Mouse (Mus musculus) CD4-positive, CD25-positive, alpha-beta regulatory T cell, adult 4 months (primary cell): Measurements from ENCODE around the gene Zfp708. TPM values are rescaled to one million over a fixed set of nuclear protein-coding genes. Genes with fewer than 3 reads are reported as not detected.
A peak's percentile ranks its signal among the peaks of the same experiment; 100 is the strongest.
"Not testable (repeated sequence)": the region's sequence is repeated elsewhere in the genome, so short reads cannot be mapped to it uniquely, and the experiment has no call there.

Experiments used
- ATAC-seq: one replicate; pipeline ENCODE4 v1.8.0; 2017
- polyA plus RNA-seq, 2 experiments: library from polyadenylated mRNA; unstranded; fragments of 100-300 nt; shearing (Covaris generic); gene quantifications; one replicate each; pipeline ENCODE4 v1.2.1; 2017

Gene Zfp708
- polyA plus RNA-seq: 1 to 10 TPM; 6.7 to 8.1 TPM

DNA sequence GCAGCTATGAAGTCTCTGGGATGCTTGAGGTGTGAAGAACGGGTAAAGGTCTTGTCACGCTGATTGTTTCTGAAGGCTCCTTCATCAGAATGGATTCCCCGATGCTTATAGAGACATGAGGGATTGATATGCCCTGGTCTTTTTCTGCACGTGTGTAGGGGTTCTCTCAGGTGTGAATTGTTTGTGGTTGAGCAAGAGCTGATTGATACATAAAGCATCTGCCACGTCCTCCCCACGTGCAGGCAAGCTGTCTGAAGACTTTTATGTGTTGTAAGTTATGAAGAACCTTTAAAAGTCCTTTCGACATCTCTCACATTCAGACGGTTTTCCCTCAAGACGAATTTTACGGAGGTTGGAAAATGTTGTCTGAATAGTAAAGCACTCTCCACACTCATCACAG is at the start of gene Zfp708:
TSS of gene Zfp708 (minus strand) at position 101 of the 400 bp plus-strand sequence.
- ATAC-seq: no peak

DNA sequence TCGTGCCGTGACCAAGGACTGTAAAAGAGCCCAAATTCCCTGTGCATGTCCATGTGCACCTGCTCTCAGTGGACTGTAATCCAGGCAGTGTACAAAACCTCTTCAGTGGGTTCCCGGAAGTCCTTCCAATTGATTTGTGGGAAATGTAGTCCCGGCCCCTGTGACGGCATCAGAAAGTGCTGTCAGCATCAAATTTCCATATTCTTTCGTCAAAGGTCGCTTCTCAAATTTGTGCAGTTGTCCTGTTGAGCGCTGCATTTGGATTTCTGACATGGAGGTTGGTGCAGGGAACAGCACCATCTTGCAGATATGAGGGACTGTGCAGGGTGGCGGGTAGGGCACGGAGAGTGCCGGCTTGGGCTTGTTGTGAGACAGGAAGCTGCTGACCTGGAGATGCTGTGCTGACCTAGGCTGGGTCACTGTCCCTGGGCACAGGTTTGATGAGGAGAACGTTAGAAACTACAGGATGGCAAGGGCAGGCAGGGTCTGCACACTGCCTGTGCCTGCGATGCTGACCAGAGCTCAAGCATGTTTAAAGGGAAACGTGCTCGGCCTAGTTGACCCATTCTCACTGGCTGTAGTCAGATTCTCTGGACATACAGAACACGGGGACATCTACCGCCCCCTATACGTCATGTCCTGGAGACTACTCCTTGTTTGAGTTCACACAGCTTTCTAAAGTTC is 30.4 kb upstream of the Zfp708 start:
- peak; percentile 99 for ATAC-seq

DNA sequence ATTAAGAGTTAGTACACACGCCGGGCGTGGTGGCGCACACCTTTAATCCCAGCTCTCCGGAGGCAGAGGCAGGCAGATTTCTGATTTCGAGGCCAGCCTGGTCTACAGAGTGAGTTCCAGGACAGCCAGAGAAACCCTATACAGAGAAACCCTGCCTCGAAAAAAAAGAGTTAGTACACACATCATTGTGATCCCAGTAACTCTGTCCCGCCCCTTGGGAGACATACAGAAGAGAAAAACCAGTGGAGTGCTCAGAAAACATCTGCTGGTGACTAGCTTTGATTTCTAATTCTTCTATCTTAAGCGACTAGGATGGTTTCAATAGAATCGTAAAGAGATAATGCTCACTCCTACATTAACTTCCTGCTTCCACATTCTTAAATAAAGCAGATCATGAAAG is 29.7 kb upstream of the Zfp708 start:
- ATAC-seq: peak; percentile 1

DNA sequence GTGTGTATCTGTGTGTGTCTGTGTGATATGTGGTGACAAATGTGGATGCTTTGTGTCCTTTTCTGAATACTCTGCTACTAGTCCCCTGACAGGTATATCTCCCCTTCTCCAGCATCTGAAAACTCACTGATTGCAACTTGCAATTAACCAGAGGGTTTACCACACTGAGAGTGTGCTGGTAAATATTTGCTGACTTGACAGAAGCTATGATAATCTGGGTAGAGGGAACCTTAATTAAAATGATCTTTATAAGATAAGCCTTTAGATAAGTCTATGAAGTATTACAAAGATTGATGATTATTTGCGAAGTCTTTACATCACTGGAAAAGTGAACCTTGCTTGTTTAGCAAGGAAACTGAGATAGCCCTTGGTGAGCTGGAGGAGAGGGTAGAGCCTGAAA is 26.7 kb upstream of the Zfp708 start:
- no peak for ATAC-seq

DNA sequence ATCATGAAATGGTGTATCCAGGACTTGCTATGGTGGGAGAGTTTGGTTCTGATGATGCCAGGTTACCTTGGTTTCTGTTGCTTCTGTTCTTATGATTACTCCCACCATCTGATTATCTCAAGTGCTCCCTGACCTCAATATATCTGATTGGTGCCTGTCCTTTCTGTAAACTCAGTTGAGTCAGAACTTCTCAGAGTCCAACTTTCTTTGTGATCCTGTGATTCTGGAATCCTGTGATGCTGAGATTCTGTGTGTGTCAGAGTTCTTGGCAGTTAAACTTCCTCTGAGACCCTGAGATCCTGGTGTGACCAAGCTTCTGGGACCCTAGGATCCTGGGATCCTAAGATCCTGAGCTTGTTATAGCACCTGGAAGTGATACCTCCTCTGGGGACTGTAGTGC is 23.6 kb upstream of the Zfp708 start, which contains the start of gene Zfp759:
TSS of gene Zfp759 (plus strand) at position 301 of the 400 bp plus-strand sequence.
- not testable (repeated sequence) for ATAC-seq

DNA sequence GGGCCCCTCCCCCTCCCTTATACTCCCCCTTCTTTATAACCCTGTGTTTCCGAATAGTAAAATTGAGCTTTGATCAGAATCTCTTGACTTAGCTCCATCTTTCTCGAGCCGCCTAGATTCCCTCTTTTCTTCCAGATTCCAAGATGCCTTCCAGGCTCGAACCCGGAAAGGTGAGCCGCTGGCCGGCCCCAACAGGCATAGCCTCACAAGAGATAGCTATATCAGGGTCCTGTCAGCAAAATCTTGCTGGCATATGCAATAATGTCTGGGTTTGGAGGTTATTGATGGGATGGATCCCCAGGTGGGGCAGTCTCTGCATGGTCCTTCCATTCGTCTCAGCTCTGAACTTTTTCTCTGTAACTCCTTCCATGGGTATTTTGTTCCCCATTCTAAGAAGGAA is 18.4 kb upstream of the Zfp708 start, which contains the start of gene Rslcan18:
TSS of gene Rslcan18 (minus strand) at position 101 of the 400 bp plus-strand sequence.
- not testable (repeated sequence) for ATAC-seq

DNA sequence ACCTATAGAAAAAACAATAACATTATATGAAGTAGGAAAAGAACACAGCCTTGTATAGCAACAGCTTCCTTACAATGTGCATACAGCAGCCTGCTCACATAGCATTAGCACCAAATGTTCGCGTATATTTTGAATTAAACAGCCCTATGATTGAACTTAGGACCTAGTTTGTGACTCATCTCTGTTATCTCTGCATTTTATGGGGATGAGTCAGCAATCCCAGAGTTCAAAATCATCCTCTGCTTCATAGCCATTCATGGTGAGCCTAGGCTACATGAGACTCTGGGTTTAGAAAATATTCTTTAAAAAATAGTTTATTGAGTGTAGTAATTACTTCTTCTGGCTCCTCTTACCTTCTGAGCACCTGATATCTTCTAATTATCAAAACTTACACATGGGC is 15.5 kb upstream of the Zfp708 start:
- no peak for ATAC-seq

DNA sequence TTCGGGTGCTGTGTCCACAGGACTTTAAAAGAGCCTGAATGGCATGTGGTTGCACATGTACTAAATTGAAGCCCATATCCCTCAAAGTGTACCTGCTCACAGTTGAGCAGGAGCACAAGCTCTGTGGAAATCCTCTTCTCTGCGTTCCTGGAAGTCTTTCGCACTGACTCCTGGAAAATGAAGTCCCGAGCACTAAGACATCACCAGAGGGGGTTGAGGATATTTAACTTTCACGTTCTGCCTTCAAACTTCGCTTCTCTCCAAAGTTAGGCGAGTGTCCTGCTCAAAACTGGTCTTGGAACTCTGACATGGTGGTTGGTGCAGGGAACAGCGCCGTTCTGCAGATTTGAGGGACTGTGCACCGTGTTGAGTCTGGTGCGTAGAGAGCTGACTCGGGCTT is 14.3 kb upstream of the Zfp708 start:
- no peak for ATAC-seq

DNA sequence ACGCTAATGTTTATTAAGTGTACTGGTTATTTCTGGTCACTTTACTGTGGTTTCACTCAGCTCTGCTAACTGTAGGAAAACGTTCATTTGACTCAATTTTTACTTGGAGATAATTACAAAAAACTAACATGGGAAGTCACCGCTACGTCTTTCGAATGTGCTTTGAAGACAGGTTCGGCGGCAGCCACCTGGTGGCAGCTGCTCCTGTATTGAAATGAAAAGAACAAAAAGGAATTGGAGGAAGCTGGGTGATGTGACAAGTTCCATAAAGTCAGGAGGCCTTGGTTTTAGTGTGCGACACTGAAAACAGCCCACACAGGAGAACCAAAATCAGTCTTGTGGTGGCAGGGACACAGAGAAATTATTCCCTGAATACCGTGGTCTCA is 11.0 kb upstream of the Zfp708 start:
- ATAC-seq: peak; percentile 77

DNA sequence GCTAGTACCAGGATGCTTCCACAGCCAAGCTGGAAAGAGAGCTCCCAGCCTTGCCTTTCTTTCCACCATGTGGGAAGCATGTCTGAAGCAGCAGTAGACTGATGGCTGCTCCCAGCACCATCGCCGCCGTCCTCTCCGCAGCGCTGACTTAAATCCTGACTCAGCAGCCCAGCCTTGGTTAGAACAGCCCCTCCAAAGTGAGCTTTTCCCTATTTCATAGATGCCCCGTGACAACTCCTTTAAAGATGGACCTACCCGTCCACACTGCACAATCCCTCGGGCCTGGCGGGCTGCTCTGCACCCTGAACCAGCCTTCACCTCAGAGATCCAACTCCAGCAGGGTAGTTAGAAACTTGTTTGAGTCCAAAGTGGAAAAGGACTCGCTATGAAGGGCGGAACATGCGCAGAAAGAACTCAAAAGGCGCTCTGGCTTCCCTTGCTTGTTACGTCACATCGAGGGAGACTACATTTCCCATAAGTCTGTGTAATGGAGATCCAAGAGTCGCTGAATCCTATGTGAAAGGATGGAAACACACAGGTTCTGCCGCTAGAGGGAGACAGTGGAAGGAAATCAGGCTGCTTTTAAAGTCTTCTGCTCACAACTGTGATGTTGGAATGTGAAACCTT is 10.5 kb upstream of the Zfp708 start, which contains the start of gene Gm28557:
TSS of gene Gm28557 (minus strand) at position 411 of the 627 bp plus-strand sequence.
- ATAC-seq: peak; percentile 96

DNA sequence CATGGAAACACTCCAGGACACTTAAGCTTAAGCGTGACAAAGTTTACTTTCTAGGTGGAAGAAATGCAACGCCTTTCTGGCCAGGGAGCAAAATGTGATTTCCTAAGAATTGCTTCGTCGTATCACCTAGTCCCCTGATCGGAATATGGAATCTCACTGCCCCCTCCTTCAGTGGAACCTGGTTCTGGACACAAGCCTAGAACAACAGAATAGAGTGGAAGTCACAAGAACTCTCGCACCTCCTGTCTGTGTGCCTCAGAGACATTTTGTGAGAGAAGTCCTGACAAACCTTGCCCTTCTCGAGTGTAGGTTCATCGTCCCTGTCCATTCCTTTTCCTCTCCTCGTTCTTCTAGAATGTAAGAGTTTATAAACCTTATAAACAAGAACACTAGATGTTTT is 9.9 kb upstream of the Zfp708 start:
- no peak for ATAC-seq

DNA sequence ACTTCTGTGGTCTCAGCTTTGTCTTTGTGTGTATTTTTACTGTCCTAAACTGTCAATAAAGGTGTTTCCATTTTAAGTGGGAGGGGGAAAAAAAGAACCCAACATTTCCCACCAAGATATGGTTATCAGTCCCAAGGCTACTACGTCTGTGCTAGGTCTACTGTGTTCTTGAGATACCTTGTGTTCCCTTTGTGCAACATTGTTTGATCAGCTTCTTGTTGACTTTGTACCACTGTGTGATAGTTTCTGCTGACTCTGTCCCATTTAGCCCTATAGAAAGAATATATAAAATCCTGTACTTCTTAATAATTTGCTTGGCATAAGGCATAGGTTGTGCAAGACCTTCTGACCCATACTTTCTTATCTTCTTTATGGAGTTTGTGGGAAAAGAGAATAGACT is 7.6 kb downstream of the Zfp708 start:
- no peak for ATAC-seq

DNA sequence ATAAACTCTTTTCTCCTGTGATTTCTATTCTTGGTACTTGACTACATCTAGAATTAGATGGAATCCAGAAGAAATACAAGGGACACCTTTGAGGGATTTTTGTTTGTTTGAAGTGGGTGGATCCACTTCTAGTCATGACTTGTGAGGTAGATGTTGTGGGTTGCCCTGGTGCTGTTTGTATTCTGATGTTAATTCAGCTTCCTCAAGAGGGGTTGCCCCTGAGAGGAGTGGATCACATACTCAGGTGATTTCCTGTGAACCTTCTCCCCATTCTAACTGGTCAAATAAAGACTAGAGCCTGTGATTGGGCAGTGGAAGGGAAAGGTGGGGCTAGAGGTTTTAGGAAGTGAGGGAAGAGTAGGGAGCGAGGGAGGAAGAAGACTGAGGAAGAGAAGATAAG is 15.8 kb downstream of the Zfp708 start:
- ATAC-seq: peak; percentile 40

DNA sequence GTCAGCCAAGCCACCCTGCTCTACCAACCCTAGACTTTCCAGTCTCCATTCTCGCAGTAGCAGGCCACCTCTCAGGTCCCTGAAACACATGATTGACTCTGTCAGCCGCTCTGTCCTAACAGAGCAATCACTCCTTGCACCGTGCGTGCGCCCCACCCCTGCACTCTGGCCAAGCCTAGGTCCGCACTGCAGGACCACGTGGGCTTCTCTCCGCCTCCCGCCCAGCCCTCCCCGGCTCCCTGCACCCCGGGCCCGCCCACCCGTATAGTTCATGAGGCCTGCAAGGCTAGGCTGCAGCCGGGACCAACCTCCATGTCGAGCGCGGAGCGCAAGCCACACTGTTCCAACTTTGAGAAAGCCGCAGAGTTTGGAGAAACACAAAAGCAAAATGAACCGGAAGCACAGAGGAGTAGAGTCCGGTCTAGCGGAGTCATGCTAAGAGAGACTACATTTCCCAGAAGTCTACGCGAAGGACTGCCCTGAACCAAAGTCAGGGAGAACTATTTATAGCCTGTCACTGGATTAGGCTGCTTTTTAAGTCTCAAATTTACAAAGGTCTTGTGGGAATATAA is 16.5 kb downstream of the Zfp708 start:
- peak; percentile 91 for ATAC-seq

DNA sequence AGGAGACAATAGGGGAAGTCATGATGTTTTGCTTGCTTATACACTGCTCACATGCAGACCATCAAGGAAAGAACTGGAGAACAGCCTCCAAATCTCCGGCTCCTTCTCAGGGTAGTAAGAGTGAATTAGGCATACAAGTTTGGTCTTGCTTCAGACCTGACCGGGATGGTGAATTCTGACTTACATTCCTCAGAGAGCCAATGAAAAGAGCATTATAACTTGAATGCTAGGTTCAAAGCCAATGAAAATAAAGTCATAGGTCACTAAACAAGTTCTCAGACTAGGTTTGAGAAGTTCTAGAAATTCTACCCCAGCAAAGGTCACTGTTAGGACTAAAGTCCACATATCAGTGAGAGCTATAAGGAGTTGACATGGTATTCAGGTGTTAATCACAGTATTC is 20.5 kb downstream of the Zfp708 start:
- no peak for ATAC-seq

DNA sequence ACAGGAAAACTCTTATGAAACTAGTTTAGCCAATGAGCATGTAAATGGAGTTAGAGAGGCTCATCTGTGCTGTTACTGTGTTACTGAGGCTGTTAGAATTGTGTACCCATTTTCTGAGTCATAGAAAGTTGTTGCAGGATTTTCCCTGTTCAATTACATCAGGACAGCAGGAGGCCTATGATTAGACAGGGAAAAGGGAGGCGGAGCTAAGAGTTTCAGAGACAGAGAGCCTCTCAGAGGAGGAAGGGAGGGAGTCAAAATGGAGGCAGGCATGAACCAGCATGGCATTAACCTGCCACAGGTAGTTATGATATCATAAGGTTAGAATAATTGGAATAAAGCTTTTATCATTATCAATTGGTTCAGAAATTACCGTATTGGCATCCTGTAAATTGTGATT is 25.0 kb downstream of the Zfp708 start:
- ATAC-seq: no peak

DNA sequence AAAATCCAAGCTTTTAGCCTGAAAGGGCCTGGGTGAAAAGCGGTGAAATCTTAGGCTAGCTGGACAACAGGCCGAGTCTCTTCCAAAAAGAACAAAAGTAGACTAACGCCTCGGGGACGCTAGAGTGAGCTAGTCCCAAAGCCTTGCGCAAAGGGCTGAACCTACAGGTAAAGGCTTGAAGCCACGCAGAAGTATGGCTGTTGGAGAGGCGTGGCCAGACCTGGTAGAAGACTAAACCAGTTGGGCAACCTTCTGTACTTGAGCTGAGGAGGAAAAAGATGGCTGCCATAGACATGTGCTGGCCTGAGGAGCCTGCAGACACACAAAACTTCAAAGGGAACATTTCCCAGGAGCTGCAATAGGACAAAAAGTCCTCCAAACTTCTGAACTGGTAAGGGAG is 32.4 kb downstream of the Zfp708 start:
- no peak for ATAC-seq

DNA sequence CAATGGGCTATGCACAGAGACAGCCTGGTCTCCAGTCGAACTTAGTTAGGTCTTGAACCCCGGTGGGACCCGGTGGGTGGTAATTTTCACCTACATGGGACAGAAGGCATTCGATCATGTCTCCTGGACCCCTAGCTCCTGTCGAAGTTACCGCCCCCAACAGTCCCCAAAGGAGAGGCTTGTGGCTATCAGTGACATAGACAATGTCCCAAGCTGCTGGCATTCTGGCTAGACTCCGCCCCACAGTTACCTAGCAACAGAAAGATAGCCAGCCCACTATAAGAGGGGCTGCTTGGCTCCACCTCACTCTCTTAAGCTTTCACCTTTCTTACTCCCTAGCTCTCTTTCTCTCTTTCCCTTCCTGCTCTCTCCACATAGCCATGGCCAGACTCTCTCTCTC is 35.3 kb downstream of the Zfp708 start:
- no peak for ATAC-seq

DNA sequence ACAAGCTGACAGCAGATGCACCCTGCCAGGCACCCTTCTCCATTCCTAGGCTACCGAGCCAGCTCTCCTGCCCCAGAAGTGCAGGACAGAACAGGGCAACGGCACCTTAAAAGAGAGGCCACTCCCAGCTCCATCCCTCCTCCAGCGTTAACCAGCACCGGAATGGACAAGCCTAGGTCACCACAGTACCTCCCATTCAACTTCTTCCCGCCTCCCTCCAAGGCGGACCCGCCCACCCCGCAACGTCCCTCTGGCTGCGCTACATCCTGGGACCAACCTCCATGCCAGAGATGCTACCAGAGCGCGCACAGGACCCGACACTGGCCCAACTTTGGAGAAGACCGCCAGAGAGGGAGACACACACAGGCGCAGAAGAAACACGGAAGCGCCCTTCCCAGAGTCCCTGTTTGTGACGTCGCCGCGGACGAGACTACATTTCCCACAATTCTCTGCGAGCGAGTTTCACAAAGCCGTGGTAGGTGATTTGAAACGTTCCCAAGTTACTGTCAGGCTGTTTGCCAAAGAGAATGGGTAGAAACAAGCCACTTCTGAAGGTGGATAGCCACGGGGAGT is 36.9 kb downstream of the Zfp708 start, which contains the start of gene Zfp712:
TSS of gene Zfp712 (minus strand) at position 385 of the 573 bp plus-strand sequence.
- ATAC-seq: peak; percentile 93

DNA sequence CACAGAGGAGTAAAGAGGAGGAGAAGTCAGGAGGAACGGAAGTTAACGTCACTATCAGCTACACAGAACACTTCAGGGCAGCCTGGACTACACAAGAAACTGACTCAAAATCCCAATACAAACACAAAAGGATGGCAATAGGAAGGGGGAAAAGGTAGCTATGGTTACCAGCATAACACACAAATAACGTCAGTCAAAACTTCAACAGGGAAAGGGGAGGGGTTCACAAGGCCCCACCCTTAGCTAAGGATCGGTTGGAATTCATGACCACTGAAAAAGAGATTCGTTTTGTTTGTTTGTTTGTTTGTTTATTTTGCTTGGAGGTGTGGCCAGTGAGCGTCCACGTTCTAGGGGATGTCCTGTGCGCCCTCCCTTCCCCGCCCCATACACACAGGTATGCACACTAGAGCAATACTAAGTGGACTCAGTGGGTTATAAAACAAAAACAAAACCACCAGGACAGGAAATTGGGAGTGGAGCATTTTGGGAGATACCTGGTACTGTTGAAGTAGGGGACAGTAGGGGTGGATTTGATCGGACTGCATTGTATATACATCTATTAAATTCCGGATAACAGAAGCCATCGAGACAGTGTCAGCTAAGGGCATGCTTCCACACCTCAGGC is 37.5 kb downstream of the Zfp708 start:
- peak; percentile 12 for ATAC-seq
